Mouse (Mus musculus) WW6 (cell line): ENCODE results near the gene Mb21d2.

ENCODE experiments used
- DNase-seq: peaks from one replicate; pipeline ENCODE4 v3.0.0-alpha.2; 2013; ENCODE audit warnings: low read depth, low spot score

Mb21d2 gene

DNA sequence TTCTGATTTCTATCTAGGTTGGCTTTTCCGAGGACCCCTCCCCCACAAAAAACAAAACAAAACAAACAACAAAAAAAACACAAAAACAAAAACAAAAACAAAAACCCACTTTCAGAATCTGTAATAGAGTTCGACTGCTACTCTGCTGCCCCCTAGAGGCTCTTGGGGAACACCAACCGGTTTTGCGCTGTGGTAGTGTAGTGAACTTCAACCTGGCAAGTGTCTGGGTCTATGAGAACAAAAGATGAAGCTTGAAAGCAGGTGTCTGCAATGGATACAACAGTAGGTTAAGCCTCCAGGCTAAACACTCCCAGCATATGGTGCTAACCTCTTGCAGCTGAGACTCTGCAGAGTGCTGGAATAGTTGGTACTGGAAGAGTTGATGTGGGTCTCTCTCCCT, 136.4 kb downstream of the Mb21d2 start:
- DNase-seq, result peak; percentile 24
